9 mouse cellular contexts compared by ENCODE assay signal in the genomic region with DNA sequence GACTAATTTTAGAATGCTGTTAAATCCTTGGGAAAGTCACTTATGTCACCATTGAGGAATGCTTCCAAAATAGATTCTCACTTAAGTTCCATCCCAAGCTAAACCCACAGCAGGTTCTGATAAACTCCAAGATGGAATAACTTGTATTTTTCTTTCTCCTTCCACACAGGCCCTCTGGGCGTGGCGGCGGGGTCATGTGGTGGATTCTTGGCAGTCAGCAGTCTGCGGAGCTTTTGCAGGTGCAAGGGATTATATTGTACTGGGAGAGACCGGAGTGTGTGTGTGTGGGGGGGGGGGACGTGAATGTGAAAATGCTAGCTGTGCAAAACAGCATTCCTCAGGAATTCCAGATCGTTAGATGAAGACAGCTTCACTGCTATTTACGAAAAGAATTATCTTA.
DNase-seq lines count a peak whose midpoint lies in the region; ATAC-seq and TF ChIP-seq lines count a peak whose summit lies in the region.
"Had no signal": no experiment of that assay in that cellular context is flagged by ENCODE, and none has a peak within 500 bp of the region (broad histone marks: within the 10 kb centered on the region; RNA-seq: fewer than 3 reads in every experiment).

No protein-coding gene starts in this region.

- 9% methylated on average over 8 of the region's 8 CpGs for WGBS in intestine, embryonic 14.5 days
- WGBS in intestine, postnatal 0 days = 9% methylated on average over 8 of the region's 8 CpGs
- WGBS in embryonic facial prominence, embryonic 12.5 days = 11% methylated on average over 8 of the region's 8 CpGs
- WGBS in heart, embryonic 15.5 days = 11% methylated on average over 8 of the region's 8 CpGs

- H3K4me2 ChIP-seq in intestine, embryonic 14.5 days (ENCODE audit: low read length) = peak overlapping the region; percentile 18; the same call in 1 of the 2 replicates
- H3K4me2 ChIP-seq in intestine, postnatal 0 days (replicated peaks; ENCODE audit: low read depth) = no peak overlapping the region
- no peak overlapping the region for H3K4me2 ChIP-seq in embryonic facial prominence, embryonic 12.5 days (replicated peaks)
- peak overlapping the region; percentile 51 for H3K4me2 ChIP-seq in heart, embryonic 15.5 days

- no peak for TF ChIP-seq CTCF in intestine, postnatal 0 days (IDR thresholded peaks at IDR 0.05; ENCODE audit: low read depth)

- peak; percentile 65 for DNase-seq in intestine, embryonic 14.5 days (ENCODE audit: low spot score)
- DNase-seq in mesoderm, embryonic 11.5 days (ENCODE audit: low read depth, low spot score) = peak; percentile 67
- DNase-seq in cerebellum, adult 11-12 months = no peak
- DNase-seq in retina, postnatal 1 day = no peak

- no peak overlapping the region for H3K27ac ChIP-seq in intestine, embryonic 14.5 days (ENCODE audit: low read depth)
- no peak overlapping the region for H3K27ac ChIP-seq in intestine, postnatal 0 days (ENCODE audit: low read depth, low read length)
- H3K27ac ChIP-seq in embryonic facial prominence, embryonic 12.5 days = no peak overlapping the region
- H3K27ac ChIP-seq in heart, embryonic 15.5 days = peak overlapping the region; percentile 80

- H3K9ac ChIP-seq in intestine, embryonic 14.5 days (ENCODE audit: low read length) = no peak overlapping the region
- H3K9ac ChIP-seq in intestine, postnatal 0 days (ENCODE audit: low read depth, low read length) = no peak overlapping the region
- H3K9ac ChIP-seq in embryonic facial prominence, embryonic 12.5 days = no peak overlapping the region
- no peak overlapping the region for H3K9ac ChIP-seq in heart, embryonic 15.5 days

- H3K27me3 ChIP-seq in intestine, embryonic 14.5 days (replicated peaks; ENCODE audit: control insufficient read depth, insufficient read depth, low read length) = no peaks in the 10 kb centered on the region
- no peaks in the 10 kb centered on the region for H3K27me3 ChIP-seq in intestine, postnatal 0 days (replicated peaks; ENCODE audit: control insufficient read depth, insufficient read depth, low read length)
- H3K27me3 ChIP-seq in embryonic facial prominence, embryonic 12.5 days = no peaks in the 10 kb centered on the region
- H3K27me3 ChIP-seq in heart, embryonic 15.5 days = no peaks in the 10 kb centered on the region
- H3K27me3 ChIP-seq: CH12.LX had no signal

- H3K36me3 ChIP-seq in intestine, embryonic 14.5 days (ENCODE audit: control insufficient read depth, insufficient read depth, low read length) = no peaks in the 10 kb centered on the region
- no peaks in the 10 kb centered on the region; the same call in 1 of the 2 replicates for H3K36me3 ChIP-seq in intestine, postnatal 0 days (ENCODE audit: control insufficient read depth, insufficient read depth)
- no peaks in the 10 kb centered on the region for H3K36me3 ChIP-seq in embryonic facial prominence, embryonic 12.5 days
- no peaks in the 10 kb centered on the region for H3K36me3 ChIP-seq in heart, embryonic 15.5 days

- ATAC-seq in intestine, embryonic 14.5 days (replicated peaks; ENCODE audit: low FRiP score, low TSS enrichment, low read depth) = peak; percentile 57; the same call in 1 of the 2 replicates
- no peak for ATAC-seq in intestine, postnatal 0 days
- 0 out of 2 replicates have a peak, but pooled peaks have one; percentile 23 for ATAC-seq in embryonic facial prominence, embryonic 12.5 days (ENCODE audit: insufficient number of reproducible peaks, insufficient read depth, low FRiP score, low TSS enrichment)
- peak; percentile 44 for ATAC-seq in heart, embryonic 15.5 days (replicated peaks; ENCODE audit: insufficient number of reproducible peaks, insufficient read depth, low FRiP score, low read depth)
- ATAC-seq in activated CD4-positive, CD25-positive, alpha-beta regulatory T cell, adult 4 months = no peak

- no peaks in the 10 kb centered on the region for H3K9me3 ChIP-seq in intestine, embryonic 14.5 days (ENCODE audit: control insufficient read depth, low read length)
- no peaks in the 10 kb centered on the region for H3K9me3 ChIP-seq in intestine, postnatal 0 days (ENCODE audit: control insufficient read depth)
- no peaks in the 10 kb centered on the region for H3K9me3 ChIP-seq in embryonic facial prominence, embryonic 12.5 days
- H3K9me3 ChIP-seq in heart, embryonic 15.5 days (replicated peaks) = no peaks in the 10 kb centered on the region

- H3K4me1 ChIP-seq in intestine, embryonic 14.5 days (replicated peaks; ENCODE audit: control insufficient read depth, insufficient read depth, low read length) = peaks cover 13% of the 10 kb centered on the region
- H3K4me1 ChIP-seq in intestine, postnatal 0 days (replicated peaks; ENCODE audit: control insufficient read depth, insufficient read depth, low read length) = 0 out of 2 replicates have a peak, but pooled peaks cover 3% of the 10 kb centered on the region
- peaks cover 34% of the 10 kb centered on the region for H3K4me1 ChIP-seq in embryonic facial prominence, embryonic 12.5 days
- peaks cover 53% of the 10 kb centered on the region for H3K4me1 ChIP-seq in heart, embryonic 15.5 days (replicated peaks)

- H3K4me3 ChIP-seq in intestine, embryonic 14.5 days (ENCODE audit: low read depth, low read length) = no peak overlapping the region
- H3K4me3 ChIP-seq in intestine, postnatal 0 days (ENCODE audit: low read depth, low read length) = no peak overlapping the region
- H3K4me3 ChIP-seq in embryonic facial prominence, embryonic 12.5 days = no peak overlapping the region
- peak overlapping the region; percentile 21 for H3K4me3 ChIP-seq in heart, embryonic 15.5 days

Comparison
In these comparisons a context has a peak if more than half of its experiments do, and no peak if none do; other contexts are left out.
1. ATAC-seq: peak in intestine, embryonic 14.5 days (single experiment), embryonic facial prominence, embryonic 12.5 days (single experiment) and heart, embryonic 15.5 days (single experiment); none in intestine, postnatal 0 days (single experiment) and activated CD4-positive, CD25-positive, alpha-beta regulatory T cell, adult 4 months (single experiment).
2. H3K4me2 ChIP-seq: peak in intestine, embryonic 14.5 days (single experiment) and heart, embryonic 15.5 days (single experiment); none in intestine, postnatal 0 days (single experiment) and embryonic facial prominence, embryonic 12.5 days (single experiment).
3. DNase-seq: peak in intestine, embryonic 14.5 days (single experiment) and mesoderm, embryonic 11.5 days (single experiment); none in cerebellum, adult 11-12 months (single experiment) and retina, postnatal 1 day (single experiment).